Mouse (Mus musculus): ENCODE measurements around the gene Sfr1.

The Sfr1 gene

GRCm38 (mm10) chr19:47752456-47752855 lies 21.0 kb downstream of the Sfr1 start:
- no peak for DNase-seq (ENCODE audit: low spot score)

- DNase-seq (ENCODE audit: low spot score), result no peak
These were observed 22.4 kb downstream of the Sfr1 start for GRCm38 (mm10) chr19:47753921-47754320.

DNA sequence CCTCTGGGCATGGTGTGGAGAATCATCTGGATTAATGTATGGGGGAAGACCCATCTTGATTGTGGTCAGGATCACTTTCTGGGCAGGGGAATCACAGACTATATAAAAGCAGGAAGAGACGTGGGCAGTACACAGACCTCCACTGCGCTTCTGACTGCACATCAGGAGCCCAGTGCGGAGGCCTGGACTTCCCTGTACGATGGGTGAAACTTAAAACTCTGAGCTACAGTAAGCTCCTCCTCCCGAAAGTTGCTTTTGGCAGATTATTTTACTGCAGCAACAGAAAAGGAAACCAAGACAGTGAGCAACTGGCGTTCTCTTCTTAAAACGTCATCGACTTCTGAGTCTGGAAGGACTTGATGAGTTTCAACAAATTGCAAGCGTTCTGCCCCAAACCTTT lies 23.4 kb downstream of the Sfr1 start:
- no peak for DNase-seq (ENCODE audit: low spot score)

GRCm38 (mm10) chr19:47755625-47756024 lies 24.1 kb downstream of the Sfr1 start:
- no peak for DNase-seq (ENCODE audit: low spot score)

GRCm38 (mm10) chr19:47777847-47778246 lies 46.4 kb downstream of the Sfr1 start:
- no peak for DNase-seq (ENCODE audit: low spot score)

DNA sequence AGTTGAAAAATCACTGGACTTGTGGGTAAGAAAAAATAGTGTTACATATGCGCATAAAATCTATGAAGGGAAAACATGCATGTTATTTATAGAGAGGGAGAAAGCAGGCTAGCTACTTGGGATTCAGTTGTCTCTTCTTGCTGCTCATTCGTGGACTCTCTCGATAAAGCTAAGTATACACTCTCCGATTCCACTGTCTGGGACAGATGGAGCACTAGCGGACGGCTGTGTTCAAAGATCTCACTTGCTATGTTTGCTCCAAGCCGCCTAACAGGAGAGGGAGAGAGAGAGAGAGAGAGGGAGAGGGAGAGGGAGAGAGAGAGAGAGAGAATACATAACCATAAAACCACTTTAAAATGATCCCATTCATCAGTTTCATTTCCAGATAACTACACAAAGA lies 48.7 kb downstream of the Sfr1 start:
- DNase-seq (ENCODE audit: low spot score), result no peak

GRCm38 (mm10) chr19:47780972-47781371 lies 49.5 kb downstream of the Sfr1 start:
- no peak for DNase-seq (ENCODE audit: low spot score)

DNA sequence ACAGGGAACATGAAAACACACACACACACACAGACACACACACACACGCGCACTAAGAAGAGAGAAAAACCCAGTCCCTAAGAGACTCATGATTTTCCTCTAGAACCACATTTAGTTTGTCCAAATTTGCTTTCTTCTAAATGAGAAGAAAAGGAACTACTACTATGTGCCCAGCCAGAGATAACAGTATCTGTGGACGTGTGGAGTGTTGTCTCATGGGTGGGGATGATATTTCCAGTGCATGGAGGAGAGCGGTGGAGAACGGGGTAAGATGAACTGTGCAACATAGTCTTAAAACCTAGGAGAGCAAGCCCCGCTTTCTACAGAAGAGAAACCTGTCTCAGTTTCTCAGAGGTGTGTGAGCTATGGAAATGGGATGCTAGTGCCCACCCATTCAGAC lies 52.4 kb downstream of the Sfr1 start:
- DNase-seq (ENCODE audit: low spot score), result no peak

Measured in layer of hippocampus, adult 11-12 months (tissue).